Mouse (Mus musculus) brain, embryonic 14.5 days (tissue): ENCODE results near the gene Slc12a1. TPM values are rescaled to one million over a fixed set of nuclear protein-coding genes. Genes with fewer than 3 reads are reported as not detected.
A peak's percentile ranks its signal among the peaks of the same experiment; 100 is the strongest.
"Not testable (repeated sequence)": the region's sequence is repeated elsewhere in the genome, so short reads cannot be mapped to it uniquely, and the experiment has no call there.

ENCODE experiments used
- DNase-seq: peaks from one replicate; pipeline ENCODE4 v3.0.0-alpha.2; 2011; ENCODE audit warnings: low read depth
- CTCF ChIP-seq: fragments of 200-500 bp; IDR thresholded peaks from 2 replicates; pipeline ENCODE4 v1.5.1; 2012; ENCODE audit warnings: inconsistent platforms, mild to moderate bottlenecking, moderate library complexity, borderline replicate concordance; ENCODE audit not compliant: insufficient read depth, insufficient read length; ENCODE audit errors: extremely low read depth
- POLR2A ChIP-seq: fragments of 200-500 bp; IDR thresholded peaks from 2 replicates; pipeline ENCODE4 v1.6.1; 2012; ENCODE audit warnings: mild to moderate bottlenecking, inconsistent platforms, borderline replicate concordance; ENCODE audit not compliant: poor library complexity, insufficient read depth, insufficient read length, severe bottlenecking; ENCODE audit errors: extremely low read depth
- polyA plus RNA-seq: library from polyadenylated mRNA; depleted of rRNA; stranded (reverse); fragments of >200 nt; gene quantifications from 2 replicates; pipeline ENCODE4 v1.2.3, GENCODE M21; 2012; rRNA removed

Gene Slc12a1
- 0.04 and 0.11 TPM in 2 replicates for polyA plus RNA-seq

- TF ChIP-seq CTCF: no peak
- no peak for TF ChIP-seq POLR2A
- DNase-seq: no peak
These were observed at the start of gene Slc12a1 for GRCm38 (mm10) chr2:125152388-125152787. Gene Slc12a1, plus strand, starts transcription at chr2:125152505.

DNA sequence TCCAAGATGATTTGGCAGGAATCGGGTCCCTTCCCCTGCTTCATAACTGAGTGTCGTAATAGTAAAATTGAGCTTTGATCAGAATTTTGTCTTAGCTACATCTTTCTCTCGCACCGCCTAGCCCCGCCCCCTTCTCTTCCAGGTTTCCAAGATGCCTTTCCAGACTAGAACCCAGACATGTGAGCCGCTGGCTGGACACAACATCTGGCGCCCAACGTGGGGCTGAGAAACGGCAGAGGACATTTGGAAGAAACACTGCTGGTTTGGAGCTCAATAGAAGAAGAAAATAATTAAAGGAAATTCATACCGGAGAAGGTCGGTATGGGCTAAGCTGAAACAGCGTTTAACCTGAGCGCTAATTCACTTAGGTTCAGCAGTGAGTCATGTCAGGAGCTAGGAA lies 47.8 kb upstream of the Slc12a1 start:
- DNase-seq: not testable (repeated sequence)

DNA sequence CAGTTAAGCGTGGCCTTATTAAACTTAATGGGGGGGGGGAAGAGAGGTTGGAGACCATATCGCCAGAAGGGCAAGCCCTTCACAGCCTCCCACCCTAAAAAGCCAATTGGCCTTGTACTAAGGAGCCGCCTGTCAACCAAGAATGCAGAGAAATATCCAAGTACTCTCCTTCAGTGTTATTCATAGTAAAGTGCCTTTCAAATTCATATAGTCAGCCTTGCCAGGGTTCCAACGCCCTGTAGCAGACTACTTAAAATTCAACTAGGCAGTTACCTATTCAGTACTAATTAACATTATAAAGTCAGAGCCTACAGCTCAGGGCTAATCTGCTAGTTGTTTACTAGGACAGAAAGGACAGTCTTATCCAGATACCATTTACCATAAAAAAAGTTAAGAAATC lies 45.8 kb upstream of the Slc12a1 start:
- not testable (repeated sequence) for DNase-seq

- no peak for TF ChIP-seq CTCF
- no peak for TF ChIP-seq POLR2A
- no peak for DNase-seq
These were observed 32.8 kb upstream of the Slc12a1 start for GRCm38 (mm10) chr2:125119381-125120110.

GRCm38 (mm10) chr2:125122288-125122623 lies 30.0 kb upstream of the Slc12a1 start:
- TF ChIP-seq POLR2A (no peak), CTCF (no peak)

GRCm38 (mm10) chr2:125122624-125123476 lies 29.5 kb upstream of the Slc12a1 start:
- peak; percentile 71 for DNase-seq
- TF ChIP-seq CTCF (no peak), POLR2A (no peak)

More at GRCm38 (mm10) chr2:125122288-125122623, 30.0 kb upstream of the Slc12a1 start:
- peak; percentile 77 for DNase-seq

DNA sequence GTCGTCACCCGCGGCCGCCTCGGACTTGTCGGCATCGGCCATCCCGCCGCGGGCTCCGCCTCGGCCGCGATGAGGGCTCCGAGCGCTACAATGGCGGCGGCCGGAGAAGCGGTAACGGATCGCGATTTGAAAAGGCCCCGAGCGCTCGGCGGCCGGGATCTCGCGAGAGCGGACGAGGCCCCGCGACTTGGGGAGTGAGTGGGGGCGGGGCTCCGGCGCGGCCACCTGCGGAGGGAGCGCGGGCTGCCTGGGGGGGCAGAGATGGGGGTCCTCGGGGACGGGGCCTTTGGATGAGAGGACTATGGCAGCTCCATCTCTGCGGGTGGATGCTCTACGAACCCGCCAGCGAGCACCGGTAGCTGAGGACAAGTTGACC lies 28.8 kb upstream of the Slc12a1 start, which contains the start of gene Myef2:
Gene Myef2, minus strand, starts transcription at position 185 of the 376 bp plus-strand sequence.
- peak; percentile 93 for DNase-seq
- TF ChIP-seq CTCF (no peak), POLR2A (no peak)

DNA sequence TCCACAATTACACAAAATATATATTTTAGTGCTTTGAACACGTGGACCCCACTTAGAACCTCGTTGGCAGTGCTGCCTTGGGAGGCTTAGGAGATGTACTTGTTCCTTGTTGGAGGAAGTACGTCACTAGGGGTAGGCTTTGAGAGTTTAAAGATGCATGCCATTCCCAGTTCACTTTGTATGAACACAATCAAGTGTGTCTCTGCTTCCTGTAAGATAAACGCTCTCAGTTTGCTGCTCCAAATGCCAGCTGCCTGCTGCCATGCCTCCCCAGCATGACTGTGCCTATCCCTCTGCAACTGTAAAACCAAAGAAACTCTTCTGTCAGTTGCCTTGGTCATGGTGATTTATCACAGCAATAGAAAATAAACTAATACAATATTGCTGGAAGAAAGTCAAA lies 26.5 kb upstream of the Slc12a1 start:
- no peak for DNase-seq

GRCm38 (mm10) chr2:125126792-125127191 lies 25.5 kb upstream of the Slc12a1 start:
- DNase-seq: no peak
- no peak for TF ChIP-seq POLR2A
- no peak for TF ChIP-seq CTCF

More for the DNA sequence above, 26.5 kb upstream of the Slc12a1 start:
- TF ChIP-seq CTCF (no peak), POLR2A (no peak)

GRCm38 (mm10) chr2:125134113-125134512 lies 18.2 kb upstream of the Slc12a1 start:
- DNase-seq: no peak
- TF ChIP-seq CTCF (no peak), POLR2A (no peak)

DNA sequence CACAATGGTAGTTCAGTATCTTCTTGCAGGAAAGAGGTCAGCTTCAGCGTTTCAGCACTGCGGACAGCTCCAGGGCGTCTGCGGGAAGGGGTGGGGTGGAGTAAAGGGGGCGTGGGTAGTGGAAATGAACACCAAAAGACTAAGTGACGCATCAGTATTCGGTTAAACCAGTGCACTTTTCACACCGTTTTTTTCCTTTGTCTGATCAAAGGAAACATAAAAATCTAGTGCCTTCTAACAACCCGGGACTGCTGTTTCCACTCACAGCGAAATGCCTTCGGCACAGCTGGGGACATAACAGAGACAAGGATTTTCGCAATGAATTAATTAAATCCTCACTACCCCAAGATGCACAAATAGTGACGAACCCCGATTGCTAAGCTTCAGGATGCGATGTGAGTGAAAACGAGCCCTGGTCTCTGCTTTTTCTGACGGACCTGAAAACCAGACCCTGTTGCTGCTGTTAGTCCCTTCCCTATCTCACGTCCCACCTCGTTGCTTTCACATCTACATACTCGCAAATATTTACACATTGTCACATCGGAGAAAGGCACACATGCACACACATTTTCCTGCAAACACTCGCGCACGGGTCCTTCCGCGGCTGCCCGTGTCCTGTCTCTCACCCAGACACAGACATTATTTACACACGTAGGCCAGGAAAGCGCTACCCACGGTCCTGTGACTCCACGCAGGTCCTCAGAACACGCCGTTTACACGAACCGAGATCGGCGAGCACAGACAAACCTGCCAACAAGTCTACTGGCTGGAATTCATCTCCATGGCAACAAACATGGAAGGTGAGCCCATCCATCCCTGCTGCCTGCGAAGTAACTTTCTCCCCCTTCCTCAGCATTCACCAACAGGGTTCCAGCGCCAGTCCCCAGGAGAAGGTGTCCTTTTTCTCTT lies 16.1 kb upstream of the Slc12a1 start, which contains the start of gene Ctxn2:
Gene Ctxn2, plus strand, starts transcription at position 790 of the 909 bp plus-strand sequence.
- TF ChIP-seq POLR2A (no peak), CTCF (no peak)
- peak; percentile 86 for DNase-seq

DNA sequence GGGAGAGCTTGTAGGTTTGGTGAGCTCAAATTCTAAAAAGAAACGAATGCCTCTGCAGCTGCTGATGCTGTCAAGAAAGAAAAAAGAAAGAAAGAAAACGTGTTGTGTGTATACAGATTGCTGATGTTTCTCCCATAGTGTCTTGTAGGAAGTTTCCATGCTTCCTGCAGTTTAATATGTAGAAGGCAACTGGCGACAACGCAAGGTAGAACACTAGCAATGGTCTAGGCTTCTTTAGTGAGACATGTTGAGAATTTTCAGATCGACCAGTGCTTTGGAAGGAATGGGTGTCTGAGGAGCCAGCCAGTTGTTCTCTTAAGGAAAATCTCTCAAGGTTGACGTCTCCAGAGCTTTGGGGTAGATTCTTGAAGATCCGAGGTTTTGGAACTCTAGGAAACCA lies 15.5 kb upstream of the Slc12a1 start:
- TF ChIP-seq CTCF (no peak), POLR2A (no peak)
- no peak for DNase-seq

GRCm38 (mm10) chr2:125142336-125142735 lies 10.0 kb upstream of the Slc12a1 start:
- TF ChIP-seq CTCF: no peak
- TF ChIP-seq POLR2A: no peak
- DNase-seq: peak; percentile 52
